Mouse (Mus musculus) brain, embryonic 18.5 days (tissue): Measurements from ENCODE around the gene Knstrn.

Experiments used
- DNase-seq: peaks from one replicate; pipeline ENCODE4 v3.0.0-alpha.2; 2012; ENCODE audit warnings: low read depth, low spot score

Knstrn gene

DNA sequence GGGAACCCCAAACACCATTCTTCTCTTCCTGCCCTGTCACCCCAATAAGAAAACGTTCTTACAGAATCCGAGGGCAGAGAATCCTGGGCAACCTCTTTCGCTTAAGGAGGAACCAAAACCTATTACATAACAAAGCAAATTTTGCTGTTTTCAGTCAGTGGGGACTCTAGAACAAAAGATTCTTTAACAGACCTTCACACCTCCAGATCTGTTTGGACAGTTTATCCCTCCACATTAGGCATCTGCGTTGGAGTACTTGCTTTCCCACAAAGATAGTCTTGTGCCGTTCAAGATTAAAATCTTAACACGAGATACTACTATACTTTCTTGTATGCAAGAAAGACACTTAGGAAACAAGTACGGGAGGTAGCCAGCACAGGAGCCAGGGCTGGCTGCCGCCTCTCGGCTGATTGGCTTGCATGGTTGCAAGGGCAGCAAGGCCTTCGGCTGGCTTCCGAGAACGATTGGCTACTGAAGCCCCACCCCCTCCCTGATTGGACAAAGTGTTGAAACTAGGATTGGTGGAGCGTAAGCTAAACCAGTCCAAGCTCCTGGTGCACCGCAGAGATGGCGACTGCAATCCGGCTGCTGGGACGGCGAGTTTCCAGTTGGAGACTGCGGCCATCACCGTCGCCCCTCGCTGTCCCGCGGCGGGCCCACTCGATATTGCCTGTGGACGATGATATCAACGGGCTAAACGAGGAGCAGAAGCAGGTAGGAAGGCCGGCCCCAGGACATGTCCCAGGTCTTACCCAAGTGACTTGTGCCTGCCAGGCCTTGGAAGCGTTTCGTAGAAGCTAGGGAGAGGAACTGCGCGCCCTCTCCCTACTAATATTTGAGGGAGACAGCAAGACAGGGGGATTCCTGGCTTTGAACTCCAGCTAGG, 47.9 kb downstream of the Knstrn start, which contains the start of gene Ivd:
Gene Ivd, plus strand, starts transcription at position 501 of the 886 bp plus-strand sequence.
- DNase-seq = peak; percentile 90

GRCm38 (mm10) chr2:118862340-118862675, 48.5 kb downstream of the Knstrn start:
- no peak for DNase-seq

DNA sequence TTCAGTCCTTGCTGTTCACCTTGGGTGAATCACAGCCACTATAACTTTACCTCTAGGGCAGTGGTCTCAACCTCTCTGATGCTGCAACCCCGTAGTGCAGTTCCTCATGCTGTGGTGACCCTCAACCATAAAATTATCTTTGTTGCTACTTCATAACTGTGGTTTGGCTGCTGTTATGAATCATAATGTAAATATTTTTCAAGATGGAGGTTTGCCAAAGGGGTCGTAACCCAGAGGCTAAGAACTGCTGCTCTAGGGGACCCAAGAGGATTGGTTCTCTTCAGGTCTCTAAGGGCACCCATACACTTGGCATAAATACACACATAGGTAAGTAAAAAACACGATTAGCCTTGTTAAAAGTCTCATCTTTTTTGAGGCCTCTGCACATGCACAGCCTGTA, 56.8 kb downstream of the Knstrn start:
- DNase-seq = no peak

GRCm38 (mm10) chr2:118871032-118871431, 57.2 kb downstream of the Knstrn start:
- DNase-seq = no peak

DNA sequence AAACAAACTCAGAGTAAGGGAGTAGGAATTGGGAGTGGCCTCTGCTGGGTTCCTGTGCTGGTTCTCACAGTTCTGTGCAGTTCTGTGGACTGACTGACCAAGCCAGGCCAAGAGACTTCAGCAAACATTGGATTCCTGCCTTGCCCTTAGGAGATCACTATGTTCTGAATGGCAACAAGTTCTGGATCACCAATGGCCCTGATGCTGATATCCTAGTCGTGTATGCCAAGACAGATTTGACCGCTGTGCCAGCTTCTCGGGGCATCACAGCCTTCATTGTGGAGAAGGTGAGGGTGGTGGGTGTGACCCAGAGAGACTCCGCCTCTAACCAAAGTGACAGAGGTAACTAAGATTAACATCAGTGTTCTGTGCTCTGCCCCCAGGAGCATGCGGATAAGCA, 59.2 kb downstream of the Knstrn start:
- DNase-seq = no peak

GRCm38 (mm10) chr2:118873890-118874430, 60.2 kb downstream of the Knstrn start:
- no peak for DNase-seq

GRCm38 (mm10) chr2:118875316-118875715, 61.5 kb downstream of the Knstrn start:
- DNase-seq = no peak

DNA sequence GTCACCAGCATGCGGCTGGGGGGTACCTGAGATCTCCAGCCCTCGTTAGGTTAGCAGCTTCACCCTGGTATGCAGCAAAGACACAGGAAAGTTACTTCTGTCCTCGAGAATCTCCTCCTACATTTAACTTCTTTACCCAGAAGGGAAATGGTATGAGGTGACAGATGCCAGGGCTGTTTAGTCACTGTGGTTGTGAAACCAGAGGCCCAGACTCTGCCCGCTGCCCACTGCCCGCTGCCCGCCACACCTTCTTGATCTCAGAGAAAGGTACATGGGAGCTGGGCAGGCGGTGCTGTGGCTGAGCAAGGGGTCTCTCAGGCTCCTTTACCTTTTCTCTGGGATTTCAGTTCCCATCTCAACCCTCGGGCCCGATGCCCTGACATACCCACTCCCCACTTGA, 62.6 kb downstream of the Knstrn start:
- DNase-seq = no peak

DNA sequence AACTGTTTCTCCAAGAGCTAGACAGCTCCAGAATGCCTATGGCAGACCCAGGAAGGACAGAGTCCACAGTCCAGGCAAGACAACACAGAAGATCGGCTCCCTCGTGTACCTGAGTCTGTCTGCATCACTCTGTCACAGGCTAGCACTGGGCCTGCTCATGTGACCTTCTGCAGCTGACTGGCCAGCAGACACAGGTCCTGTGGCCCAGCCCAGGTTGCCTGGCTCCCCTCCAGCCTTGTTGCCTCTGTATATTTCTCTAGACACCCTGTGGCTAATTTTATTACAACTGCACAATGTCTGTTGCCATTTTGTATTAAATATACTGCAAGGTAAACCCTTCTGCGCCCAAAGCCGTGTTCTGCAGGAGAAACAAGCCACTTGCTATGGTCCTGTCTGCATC, 67.2 kb downstream of the Knstrn start:
- no peak for DNase-seq

DNA sequence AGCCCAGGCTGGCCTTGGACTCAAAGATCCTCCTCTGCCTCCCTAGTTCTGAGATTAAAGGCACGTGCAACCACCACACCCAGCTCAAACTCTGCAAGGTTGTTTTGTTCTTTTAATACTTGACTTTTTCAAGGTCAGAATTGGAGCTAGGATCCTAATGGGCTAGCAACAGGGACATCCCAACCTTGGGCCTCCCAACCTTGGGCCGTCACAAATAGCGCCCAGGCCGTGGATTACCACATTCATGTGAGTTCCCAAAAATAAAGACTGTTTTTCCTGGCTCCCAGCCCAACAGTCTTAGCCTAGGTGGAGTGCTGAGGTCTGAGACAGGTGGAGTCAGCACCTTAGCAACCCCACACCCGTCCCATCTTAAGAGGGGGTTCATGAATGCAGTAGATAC, 68.2 kb downstream of the Knstrn start:
- no peak for DNase-seq

DNA sequence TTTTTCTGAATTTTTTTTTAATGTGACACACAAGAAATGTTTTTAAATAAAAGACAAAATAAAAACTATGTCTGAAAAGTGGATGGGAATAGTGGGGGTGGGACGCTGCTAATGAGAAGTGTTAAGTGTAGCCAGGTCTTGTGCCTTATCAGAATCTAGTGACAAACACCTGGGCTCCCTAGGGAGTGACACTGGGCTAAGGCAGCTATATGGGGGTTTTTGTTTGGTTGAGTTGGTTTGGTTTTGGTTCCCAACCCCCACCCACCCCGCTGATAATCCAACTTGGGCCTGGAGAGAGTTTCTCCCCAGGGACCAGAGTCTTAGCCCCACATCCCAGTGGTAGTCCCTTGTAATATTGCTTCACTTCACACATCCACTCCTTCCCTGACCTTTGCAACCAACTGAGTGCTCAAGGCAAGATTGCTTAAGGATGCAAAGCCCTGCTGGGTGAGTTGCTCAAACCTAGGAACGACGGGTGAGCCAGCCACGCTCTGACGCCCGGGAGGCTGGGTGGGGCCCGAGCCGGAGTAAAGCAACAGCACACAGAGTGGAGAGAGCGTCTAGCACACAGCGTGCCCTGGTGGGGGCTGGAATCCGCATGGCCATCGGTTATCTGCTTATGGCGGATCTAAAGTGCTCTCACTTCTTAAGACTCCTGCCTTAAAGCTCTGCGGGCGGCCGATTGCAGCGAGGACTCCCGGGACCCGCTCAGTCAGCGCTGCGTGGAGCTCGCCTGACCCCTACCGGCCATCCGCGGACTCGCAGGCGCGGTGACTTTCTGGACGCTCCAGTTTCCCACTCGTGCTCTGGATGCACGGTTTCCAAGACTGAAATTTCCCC, 69.3 kb downstream of the Knstrn start:
- DNase-seq = peak; percentile 43

DNA sequence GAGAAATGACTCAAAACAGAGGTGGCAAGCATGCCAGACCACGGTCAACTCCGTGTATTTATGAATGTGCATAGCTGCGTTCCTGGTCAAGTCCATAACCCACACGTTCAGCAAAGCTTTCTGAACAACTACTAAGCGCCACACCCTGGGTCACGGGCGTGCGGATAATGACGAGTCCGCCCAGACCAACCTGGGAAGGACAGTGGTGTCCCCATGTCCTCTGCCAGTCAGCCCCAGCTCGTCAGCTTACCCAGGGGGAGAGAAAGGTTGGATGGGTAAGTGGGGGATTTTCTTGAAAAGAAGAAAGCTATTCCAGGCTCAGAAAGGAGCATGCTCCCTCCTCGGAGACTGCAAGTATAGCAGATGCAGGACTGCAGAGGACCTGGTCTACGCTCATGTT, 73.6 kb downstream of the Knstrn start:
- DNase-seq = no peak

- no peak for DNase-seq
Observed at GRCm38 (mm10) chr2:118887845-118888548, 74.2 kb downstream of the Knstrn start.

DNA sequence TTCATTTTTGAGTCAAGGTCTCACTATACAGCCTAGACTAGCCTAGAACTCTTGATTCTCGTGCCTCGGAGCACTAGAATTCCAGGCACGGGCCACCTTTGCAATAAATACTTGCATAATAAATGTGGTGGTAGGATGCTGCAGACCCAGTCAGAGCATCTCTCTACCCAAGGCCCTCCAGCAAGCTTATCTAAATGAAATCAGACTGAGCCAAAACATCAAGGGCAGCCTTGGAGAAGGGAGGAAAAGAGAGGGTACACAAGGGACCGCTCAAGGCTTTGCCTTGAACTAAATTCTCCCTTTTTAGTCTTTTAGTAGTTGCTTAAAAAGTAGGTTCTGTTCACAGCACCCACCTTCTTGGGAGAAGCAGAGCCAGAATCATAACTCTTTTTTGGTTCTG, 77.4 kb downstream of the Knstrn start:
- DNase-seq = no peak

DNA sequence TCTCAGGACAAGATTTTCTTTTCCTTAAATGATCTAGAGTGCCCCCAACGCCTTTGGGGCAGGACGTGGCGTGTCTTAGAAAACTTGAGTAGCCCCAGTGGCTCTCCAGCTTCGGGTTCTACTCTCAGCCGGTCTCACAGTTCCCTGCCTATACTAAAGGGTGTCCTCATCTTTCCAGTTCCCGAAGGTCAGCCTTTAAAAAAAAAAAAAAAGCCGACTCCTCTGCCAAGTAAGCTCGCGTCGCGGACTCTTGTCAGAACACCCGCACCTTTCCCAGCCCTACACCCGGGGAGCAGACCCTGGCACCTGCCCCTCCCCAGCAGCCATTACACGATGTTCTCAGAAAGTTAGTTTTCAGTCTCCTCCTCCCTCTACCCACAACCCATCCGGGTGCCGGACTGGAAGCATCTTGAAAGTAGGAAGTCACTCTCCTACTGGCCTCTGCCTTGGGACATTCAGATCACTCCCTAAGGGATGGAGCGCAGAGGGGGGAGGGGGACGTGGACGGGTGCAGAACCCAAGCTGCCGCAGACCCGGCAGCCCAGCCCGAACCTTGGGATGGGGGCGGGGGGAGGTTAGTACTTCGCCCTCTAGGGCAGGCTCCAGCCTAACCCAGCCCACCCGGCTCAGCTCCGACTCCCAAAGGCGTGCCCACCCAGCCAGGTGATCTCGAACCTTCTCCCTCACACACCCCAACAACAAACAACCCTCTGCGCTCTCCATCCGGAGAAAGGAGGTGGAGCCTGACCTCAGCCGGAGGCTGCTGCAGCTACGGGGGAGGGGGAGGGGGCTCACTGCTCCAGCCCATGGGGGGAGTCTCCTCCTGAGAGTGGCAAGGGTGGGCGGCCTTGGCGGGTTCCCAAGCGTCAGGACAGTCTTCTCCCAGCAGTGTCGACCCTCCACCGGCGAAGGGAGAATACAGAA, 82.4 kb downstream of the Knstrn start:
- DNase-seq = no peak

- DNase-seq = no peak
Observed at GRCm38 (mm10) chr2:118896914-118897291, 83.1 kb downstream of the Knstrn start.

GRCm38 (mm10) chr2:118897392-118897791, 83.6 kb downstream of the Knstrn start:
- no peak for DNase-seq

DNA sequence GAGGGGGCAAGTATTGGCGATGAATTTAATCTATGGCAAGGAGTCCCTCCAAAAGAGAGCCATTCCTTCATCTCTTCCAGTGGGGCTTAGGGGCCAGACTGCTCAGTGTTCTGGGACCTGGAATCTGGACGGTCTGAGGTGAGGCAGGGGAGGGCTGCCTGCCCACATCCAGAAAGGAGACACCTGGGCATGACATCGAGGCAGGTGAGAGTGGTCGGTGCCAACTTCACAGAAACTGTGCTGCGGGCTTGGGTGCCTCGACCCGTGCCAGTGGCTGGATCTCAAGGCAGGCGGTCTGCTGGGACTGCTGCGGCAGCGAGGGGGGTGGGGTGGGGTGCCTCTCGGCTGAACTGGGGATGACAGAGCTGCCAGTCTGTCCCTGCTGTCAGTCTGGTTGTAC, 84.0 kb downstream of the Knstrn start:
- no peak for DNase-seq

DNA sequence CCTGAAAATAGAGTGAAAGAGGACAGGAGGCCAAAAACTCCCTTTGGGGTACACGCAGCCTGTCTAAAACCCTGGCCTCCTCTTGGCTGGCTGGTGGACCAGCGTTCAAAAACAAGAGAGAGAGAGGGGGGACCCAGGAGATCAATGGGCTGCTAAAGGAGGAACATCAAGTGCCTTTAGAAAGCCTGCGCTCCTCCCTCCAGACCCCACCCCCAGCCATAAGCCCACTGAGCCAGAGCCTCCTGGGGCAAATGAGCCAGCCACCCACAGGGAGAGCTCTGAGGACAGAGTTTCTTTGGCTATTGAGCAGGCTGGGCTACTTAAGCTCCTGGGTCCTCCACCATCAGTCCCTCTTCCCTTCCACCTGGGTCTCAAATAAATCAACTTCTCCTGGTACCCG, 85.0 kb downstream of the Knstrn start:
- DNase-seq = no peak

GRCm38 (mm10) chr2:118899306-118899705, 85.5 kb downstream of the Knstrn start:
- no peak for DNase-seq
